Mouse (Mus musculus) R1 (cell line): ENCODE measurements around the gene Olfr895.

Experiments
- DNase-seq: peaks from one replicate; pipeline ENCODE4 v3.0.0-alpha.2; 2018; ENCODE audit warnings: low read depth, low spot score

The Olfr895 gene

GRCm38 (mm10) chr9:38267551-38267950 lies at the start of gene Olfr895:
Olfr895 (plus strand) TSS chr9:38267851.
- DNase-seq: no peak

- DNase-seq: no peak
Observed at GRCm38 (mm10) chr9:38252474-38252873, 15.2 kb upstream of the Olfr895 start, which contains the start of gene Olfr143. Olfr143 (plus strand) TSS chr9:38252774.

GRCm38 (mm10) chr9:38290807-38291206 lies 23.2 kb downstream of the Olfr895 start, which contains the start of gene Olfr896-ps1:
Olfr896-ps1 (plus strand) TSS chr9:38291107.
- DNase-seq: no peak
